Mouse (Mus musculus): ENCODE data around the gene Clk2. TPM values are rescaled to one million over a fixed set of nuclear protein-coding genes. Genes with fewer than 3 reads are reported as not detected.
A peak's percentile ranks its signal among the peaks of the same experiment; 100 is the strongest.
"Not testable (repeated sequence)": the region's sequence is repeated elsewhere in the genome, so short reads cannot be mapped to it uniquely, and the experiment has no call there.

The Clk2 gene
- total RNA-seq, 1 experiment from 2014 or later, result 73.3 TPM

DNA sequence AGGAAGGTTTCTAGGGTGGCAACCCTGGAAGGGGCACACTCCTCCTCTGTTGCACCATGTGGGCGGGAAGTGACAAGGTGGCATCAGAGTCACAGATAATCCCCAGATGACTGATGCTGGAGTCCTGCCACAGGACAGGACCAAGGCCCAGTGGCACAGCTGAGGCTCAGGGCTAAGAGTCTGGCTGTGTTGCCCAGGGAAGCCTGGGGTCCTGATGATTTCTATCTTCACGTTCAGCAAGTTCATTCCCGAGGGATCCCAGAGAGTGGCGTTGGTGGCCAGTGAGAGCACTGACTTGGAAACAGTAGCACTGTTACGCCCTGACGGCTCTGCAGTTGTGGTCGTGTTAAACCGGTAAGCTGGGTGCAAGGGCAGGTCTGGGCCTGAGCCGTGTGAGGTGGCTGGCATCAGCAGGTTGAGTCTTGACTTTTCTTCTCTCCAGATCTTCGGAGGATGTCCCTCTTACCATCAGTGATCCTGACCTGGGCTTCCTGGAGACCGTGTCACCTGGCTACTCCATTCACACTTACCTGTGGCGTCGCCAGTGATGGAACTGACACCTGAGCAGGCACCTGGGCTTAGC is 43.6 kb downstream of the Clk2 start:
- ATAC-seq (replicated peaks in 1 of 2; ENCODE audit: insufficient read depth in 1 of 2, low FRiP score in 2 of 2, low TSS enrichment in 1 of 2, low read depth in 1 of 2, poor library complexity in 2 of 2, severe bottlenecking in 2 of 2), result no peak

DNA sequence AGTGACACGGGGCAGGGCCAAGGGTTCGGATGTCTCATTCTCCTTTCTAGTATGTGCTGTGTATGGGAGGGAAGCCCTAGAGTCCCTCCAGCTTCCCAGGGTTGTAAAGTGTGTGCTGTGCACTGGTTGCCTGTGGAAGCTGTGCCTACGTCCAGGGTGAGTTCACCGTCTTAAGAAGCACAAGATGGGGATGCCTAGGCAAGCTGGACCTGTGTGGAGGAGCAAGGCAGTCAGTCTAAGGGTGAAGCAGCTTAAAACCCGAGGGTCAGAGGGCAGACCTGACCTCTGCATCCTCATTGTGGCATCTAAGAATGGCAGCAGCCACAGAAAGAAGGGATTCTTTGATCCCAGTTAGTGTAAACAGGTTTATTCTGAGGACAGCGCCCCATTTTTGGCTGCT is 44.1 kb downstream of the Clk2 start:
- ATAC-seq (replicated peaks in 1 of 2; ENCODE audit: insufficient read depth in 1 of 2, low FRiP score in 2 of 2, low TSS enrichment in 1 of 2, low read depth in 1 of 2, poor library complexity in 2 of 2, severe bottlenecking in 2 of 2), result no peak

DNA sequence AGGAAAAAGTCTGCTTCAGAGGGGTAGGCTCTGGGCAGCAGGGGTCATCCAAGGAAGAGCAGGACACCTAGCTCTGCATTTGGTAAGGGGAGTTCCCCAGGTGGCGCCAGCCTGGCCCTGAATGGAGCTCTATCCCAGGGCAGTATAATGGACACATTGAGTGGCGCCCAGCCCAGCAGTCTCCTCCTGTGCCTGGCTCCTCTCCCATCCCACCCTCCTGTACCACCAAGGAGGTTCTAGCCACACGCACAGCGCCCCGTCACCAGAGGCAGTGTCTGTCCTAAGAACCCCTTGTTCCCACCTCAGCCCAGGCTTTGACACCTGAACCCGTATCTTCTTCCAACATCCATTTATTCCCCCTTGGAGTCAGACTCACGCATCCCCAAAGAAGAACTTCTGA is 45.1 kb downstream of the Clk2 start:
- ATAC-seq (replicated peaks in 1 of 2; ENCODE audit: insufficient read depth in 1 of 2, low FRiP score in 2 of 2, low TSS enrichment in 1 of 2, low read depth in 1 of 2, poor library complexity in 2 of 2, severe bottlenecking in 2 of 2), result no peak

DNA sequence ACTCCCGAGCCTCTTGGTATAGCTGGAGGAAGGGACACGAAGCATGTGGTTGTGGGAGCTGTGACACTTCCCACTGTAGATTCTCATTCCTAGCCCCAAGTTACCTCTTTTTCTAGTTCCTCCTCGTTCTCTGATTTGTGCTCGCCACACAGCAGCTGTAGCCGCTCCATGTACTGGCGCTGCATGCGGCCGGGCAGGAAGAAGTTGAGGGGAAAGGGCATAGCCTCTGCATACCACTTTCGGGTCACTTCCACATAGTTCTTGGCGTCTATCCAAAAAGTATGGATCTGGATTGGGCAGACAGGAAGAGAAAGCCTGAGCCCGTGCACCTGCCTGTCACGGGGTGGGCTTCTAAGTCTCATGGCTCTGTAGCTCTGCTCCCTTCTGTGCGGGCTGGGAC is 45.6 kb downstream of the Clk2 start:
- ATAC-seq (replicated peaks in 1 of 2; ENCODE audit: insufficient read depth in 1 of 2, low FRiP score in 2 of 2, low TSS enrichment in 1 of 2, low read depth in 1 of 2, poor library complexity in 2 of 2, severe bottlenecking in 2 of 2), result no peak

DNA sequence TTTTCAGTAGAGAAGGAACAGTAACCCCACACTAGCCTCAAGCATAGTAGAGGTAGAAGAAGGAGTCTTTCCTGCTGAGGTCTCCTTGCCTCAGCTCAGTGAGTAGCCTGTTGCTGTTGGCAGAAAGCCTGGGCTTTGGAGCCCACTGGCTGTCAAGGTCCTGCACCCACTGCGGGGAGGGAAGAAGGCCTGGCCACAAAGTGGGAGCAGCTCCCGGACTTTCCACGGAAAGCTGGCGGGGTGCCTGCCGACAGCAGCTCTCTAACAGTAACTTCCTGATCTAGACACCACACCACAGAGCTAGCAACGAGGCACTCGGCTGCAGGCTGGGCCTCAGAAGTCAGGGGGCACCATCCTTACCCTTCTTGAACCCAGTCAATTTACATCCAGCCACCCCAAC is 46.1 kb downstream of the Clk2 start:
- ATAC-seq (replicated peaks in 1 of 2; ENCODE audit: insufficient read depth in 1 of 2, low FRiP score in 2 of 2, low TSS enrichment in 1 of 2, low read depth in 1 of 2, poor library complexity in 2 of 2, severe bottlenecking in 2 of 2), result no peak

DNA sequence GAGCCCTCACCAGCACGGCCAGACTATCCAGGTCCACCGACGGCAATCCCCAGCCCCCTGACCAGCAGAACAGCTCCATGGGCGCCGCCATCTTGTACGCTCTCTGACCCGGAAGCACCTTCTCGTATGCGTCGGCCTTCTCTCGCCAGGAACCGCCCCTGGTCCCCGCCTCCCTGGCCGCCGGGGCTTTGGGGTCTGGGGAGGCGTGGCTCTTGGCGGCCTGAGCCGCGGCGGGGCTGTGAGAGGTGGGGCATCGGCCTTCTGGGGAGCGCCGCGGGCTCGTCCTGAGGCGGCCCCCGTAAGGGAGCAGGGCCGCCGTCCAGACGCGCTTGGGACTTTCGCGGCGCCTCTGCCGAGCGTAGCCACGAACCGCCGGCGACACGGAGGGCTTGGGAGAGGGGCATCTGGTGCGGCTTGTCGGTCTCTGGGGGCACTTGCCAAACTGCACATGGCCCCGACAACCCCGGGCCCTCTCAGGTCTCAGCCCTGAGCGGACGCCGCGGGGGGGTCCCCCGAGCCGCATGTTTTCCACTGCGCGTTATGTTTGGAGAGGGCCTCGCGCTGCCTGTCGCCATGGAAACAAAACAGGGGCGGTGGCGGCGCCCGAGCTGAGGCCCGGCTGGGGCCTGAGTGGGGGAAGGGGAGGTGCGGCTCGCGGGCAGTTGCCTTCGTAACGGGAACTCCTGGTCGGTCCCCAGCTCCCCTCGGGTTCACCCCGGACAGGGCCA is 49.4 kb downstream of the Clk2 start:
- ATAC-seq (replicated peaks in 1 of 2; ENCODE audit: insufficient read depth in 1 of 2, low FRiP score in 2 of 2, low TSS enrichment in 1 of 2, low read depth in 1 of 2, poor library complexity in 2 of 2, severe bottlenecking in 2 of 2), result peak; percentile 75 to 84

DNA sequence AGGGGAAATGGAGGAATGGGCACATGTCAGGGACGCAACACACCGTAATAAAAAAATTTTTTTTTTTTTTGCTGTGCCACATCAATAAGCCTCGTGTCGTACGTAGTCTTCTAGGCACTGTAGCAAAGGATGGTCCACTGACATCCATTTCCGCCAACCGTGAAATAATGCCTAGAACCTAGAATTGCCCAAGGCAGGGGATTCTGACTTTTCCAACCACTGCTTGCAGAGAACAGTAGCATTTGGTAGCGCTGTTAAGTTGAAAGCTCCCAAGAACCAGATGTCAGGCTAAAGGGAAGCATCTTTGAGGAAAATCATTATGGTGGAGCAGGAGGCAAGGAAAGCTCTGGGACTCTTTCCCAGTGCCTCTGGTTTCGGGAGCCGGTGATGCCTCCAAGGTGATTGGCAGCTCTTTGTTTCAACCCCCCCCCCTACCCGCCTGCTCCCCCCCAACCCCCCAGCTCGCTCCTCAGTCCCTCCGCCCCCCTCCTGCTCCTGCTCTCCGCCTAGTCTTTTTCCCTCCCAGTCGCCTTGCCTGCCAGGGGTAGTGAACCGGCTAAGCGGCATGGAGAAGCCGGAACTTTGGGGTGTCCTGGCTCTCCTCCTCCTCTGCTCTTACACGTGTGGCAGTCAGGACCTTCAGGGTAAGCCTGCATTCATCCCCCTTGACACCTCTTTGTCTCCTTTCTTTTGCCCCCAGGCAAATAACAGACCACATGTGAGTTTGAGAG is 50.3 kb downstream of the Clk2 start, which contains the start of gene Thbs3:
Gene Thbs3, plus strand, starts transcription at position 500 of the 731 bp plus-strand sequence.
- ATAC-seq (replicated peaks in 1 of 2; ENCODE audit: insufficient read depth in 1 of 2, low FRiP score in 2 of 2, low TSS enrichment in 1 of 2, low read depth in 1 of 2, poor library complexity in 2 of 2, severe bottlenecking in 2 of 2), result no peak

DNA sequence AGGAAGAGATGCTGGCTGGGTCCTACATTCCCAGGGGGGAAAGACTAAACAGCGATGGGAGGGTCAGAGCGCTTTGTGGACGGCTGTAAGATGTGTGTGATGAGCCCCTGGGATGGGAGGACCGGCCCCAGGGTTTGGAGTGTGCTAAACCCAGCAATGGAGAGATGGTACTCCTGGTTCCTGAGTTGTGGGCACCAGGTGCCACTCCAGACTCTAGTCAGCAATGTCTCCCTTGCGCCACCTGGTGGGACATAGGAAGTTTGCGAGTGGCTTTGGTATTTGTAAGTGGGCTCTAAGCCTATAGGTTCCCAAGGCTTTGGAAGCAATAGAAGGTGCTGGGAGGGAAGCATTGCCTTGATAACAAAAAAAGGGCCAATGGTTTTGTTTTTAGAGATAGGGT is 51.3 kb downstream of the Clk2 start:
- ATAC-seq (replicated peaks in 1 of 2; ENCODE audit: insufficient read depth in 1 of 2, low FRiP score in 2 of 2, low TSS enrichment in 1 of 2, low read depth in 1 of 2, poor library complexity in 2 of 2, severe bottlenecking in 2 of 2), result peak; percentile 63 to 66

DNA sequence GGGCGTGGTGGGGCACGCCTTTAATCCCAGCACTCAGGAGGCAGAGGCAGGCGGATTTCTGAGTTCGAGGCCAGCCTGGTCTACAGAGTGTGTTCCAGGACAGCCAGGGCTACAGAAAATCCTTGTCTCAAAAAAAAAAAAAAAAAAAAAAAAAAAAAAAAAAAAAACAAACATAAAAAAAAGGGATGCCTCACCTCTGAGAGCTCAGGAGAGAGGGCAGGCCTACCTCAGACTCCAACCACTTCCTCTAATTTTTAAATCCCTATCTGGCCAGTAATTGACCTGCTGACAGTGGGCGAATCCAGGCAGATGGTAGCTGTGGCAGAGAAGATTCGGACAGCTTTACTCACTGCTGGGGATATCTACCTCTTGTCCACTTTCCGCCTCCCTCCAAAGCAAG is 51.8 kb downstream of the Clk2 start:
- not testable (repeated sequence) for ATAC-seq (replicated peaks in 1 of 2; ENCODE audit: insufficient read depth in 1 of 2, low FRiP score in 2 of 2, low TSS enrichment in 1 of 2, low read depth in 1 of 2, poor library complexity in 2 of 2, severe bottlenecking in 2 of 2)

DNA sequence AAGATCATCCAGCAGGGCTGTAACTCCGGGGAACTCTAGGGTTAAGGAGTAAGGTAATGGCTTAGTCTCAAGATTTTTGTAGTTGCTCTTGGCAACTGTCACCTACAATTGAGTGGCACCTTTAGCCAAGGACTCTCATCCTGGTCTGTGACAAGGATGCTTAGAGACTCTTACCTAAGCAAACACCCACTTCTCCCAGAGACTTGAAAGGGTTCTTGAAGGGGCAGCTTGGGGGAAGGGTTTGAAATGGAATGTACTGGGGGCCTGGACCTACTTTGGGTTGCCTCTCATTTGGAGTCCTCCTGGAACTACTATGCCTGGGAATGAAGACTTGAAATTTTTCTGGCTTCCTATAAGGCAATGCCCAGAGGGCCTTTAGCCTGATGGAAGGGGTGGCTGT is 53.7 kb downstream of the Clk2 start:
- ATAC-seq (replicated peaks in 1 of 2; ENCODE audit: insufficient read depth in 1 of 2, low FRiP score in 2 of 2, low TSS enrichment in 1 of 2, low read depth in 1 of 2, poor library complexity in 2 of 2, severe bottlenecking in 2 of 2), result no peak

DNA sequence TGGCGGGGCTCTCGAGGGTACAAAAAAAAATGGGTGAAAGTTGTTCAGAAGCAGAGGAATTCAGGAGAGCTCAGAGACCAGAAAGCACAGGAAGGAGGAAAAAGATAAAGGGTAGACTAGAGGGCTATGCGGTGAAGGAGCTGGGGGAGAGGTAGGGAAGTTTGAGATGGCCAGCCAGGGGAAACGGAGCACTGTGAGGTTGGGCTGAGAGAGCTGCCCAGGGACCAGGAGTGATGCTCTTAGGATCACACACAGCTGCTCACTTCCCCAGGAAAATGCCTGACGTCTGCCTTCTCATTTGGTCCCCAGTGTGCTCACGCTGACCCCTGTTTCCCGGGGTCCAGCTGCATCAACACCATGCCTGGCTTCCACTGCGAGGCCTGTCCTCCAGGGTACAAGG is 55.0 kb downstream of the Clk2 start:
- ATAC-seq (replicated peaks in 1 of 2; ENCODE audit: insufficient read depth in 1 of 2, low FRiP score in 2 of 2, low TSS enrichment in 1 of 2, low read depth in 1 of 2, poor library complexity in 2 of 2, severe bottlenecking in 2 of 2), result no peak

DNA sequence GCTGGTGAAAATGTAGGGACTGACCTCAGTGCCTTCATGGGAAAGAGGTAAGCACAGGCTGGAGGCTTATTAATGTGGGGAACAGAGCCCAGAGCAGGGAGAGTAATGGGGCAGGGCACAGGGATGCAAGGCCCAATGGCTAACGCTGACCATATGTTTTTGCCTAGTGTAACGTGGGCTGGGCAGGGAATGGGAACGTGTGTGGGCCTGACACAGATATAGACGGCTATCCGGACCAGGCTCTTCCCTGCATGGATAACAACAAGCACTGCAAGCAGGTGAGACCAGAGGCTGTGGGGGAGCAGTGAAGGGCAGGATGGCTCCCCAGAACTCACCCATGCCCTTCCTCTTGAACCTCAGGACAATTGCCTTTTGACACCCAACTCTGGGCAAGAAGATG is 56.6 kb downstream of the Clk2 start:
- ATAC-seq (replicated peaks in 1 of 2; ENCODE audit: insufficient read depth in 1 of 2, low FRiP score in 2 of 2, low TSS enrichment in 1 of 2, low read depth in 1 of 2, poor library complexity in 2 of 2, severe bottlenecking in 2 of 2), result no peak

DNA sequence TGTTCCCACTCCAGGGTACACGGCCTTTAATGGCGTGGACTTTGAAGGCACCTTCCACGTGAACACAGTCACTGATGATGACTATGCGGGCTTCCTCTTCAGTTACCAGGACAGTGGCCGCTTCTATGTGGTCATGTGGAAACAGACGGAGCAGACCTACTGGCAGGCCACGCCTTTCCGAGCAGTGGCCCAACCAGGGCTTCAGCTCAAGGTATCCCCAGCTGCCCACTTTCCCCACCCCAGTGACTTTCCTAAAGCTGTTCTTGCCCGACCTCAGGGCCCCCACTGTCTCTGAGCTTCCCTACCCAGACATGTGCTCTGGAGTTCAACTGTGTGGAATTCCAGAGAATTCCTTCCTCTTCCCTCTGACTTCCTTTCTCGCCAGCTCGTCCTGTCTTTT is 60.2 kb downstream of the Clk2 start:
- no peak for ATAC-seq (replicated peaks in 1 of 2; ENCODE audit: insufficient read depth in 1 of 2, low FRiP score in 2 of 2, low TSS enrichment in 1 of 2, low read depth in 1 of 2, poor library complexity in 2 of 2, severe bottlenecking in 2 of 2)

DNA sequence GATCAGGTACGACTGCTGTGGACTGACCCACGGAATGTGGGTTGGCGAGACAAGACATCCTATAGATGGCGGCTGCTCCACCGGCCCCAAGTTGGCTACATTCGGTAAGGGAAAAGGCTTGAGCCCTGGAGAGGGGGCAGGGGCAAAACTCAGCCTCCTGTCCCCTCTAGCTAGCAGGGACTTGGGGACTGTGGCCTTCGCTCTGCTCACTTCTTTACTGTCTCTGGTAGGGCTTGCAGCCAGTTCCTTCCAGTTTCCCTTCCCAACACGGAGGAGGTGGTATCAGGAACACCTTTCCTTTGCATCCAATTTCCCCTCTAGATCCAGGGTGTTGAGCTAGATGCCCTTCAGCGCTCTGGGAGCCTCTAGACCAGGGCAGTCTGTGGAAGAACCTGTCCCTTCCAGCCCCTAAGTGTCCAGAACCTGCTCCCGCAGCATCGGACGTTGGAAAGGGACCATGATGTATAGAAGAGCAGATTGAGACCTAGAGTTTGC is 60.8 kb downstream of the Clk2 start:
- no peak for ATAC-seq (replicated peaks in 1 of 2; ENCODE audit: insufficient read depth in 1 of 2, low FRiP score in 2 of 2, low TSS enrichment in 1 of 2, low read depth in 1 of 2, poor library complexity in 2 of 2, severe bottlenecking in 2 of 2)

DNA sequence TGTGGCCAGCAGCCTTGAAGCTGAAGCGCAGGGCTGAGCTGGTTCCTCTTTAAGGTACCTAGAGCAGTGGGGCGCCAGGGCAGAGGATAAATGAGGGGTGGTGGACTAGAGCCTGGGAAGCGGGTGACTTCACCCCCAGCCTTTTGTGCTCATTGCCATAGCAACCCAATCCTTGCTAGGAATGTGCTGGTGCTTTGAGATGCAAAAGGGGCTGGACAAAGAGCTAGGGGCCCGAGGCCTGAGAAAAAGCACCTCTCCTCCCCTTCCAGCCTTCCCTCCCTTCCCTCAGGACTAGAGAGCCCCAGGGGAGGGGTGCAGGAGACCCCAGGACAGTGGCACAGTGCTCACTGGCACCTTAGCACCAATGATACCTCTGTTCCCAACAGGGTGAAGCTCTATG is 61.3 kb downstream of the Clk2 start:
- ATAC-seq (replicated peaks in 1 of 2; ENCODE audit: insufficient read depth in 1 of 2, low FRiP score in 2 of 2, low TSS enrichment in 1 of 2, low read depth in 1 of 2, poor library complexity in 2 of 2, severe bottlenecking in 2 of 2), result no peak

DNA sequence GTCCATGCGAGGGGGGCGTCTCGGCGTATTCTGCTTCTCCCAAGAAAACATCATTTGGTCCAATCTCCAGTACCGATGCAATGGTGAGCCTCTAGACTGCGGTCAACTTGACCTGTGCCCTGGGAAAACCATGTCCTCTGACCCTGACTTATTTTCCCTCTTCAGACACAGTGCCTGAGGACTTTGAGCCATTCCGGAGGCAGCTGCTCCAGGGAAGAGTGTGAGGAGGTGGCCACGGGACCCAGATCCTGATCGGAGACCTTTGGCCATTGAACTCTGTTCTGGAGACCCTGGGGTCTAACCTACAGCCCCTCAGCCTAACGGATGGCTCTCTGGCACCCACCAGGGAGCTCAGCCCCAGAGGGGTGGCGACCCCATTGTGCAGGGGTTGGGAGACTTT is 61.8 kb downstream of the Clk2 start:
- no peak for ATAC-seq (replicated peaks in 1 of 2; ENCODE audit: insufficient read depth in 1 of 2, low FRiP score in 2 of 2, low TSS enrichment in 1 of 2, low read depth in 1 of 2, poor library complexity in 2 of 2, severe bottlenecking in 2 of 2)
